Mouse (Mus musculus) heart, embryonic 16.5 days (tissue): ENCODE data around the gene Pcyt1a. TPM values are rescaled to one million over a fixed set of nuclear protein-coding genes. Genes with fewer than 3 reads are reported as not detected.
A peak's percentile ranks its signal among the peaks of the same experiment; 100 is the strongest.

Source experiments
- ATAC-seq: fragments of 200-750 bp; cut with Nextera tagmentation; replicated peaks from 2 replicates; pipeline ENCODE4 v1.8.0; 2017; ENCODE audit warnings: moderate number of reproducible peaks; ENCODE audit not compliant: insufficient read depth, low FRiP score; ENCODE audit errors: extremely low read depth
- H3K27ac ChIP-seq: fragments of 300-500 bp; sonication (generic); 2 replicates; pipeline ENCODE4 v1.5.1; 2014; ENCODE audit warnings: mild to moderate bottlenecking, low read length, control low read depth, moderate library complexity
- H3K27me3 ChIP-seq: fragments of 300-500 bp; sonication (generic); 2 replicates; pipeline ENCODE4 v1.6.1; 2014; ENCODE audit warnings: low read length, mixed read lengths; ENCODE audit not compliant: control insufficient read depth, insufficient read depth
- H3K36me3 ChIP-seq: fragments of 300-500 bp; sonication (generic); 2 replicates; pipeline ENCODE4 v1.6.1; 2014; ENCODE audit not compliant: control insufficient read depth, insufficient read depth
- H3K4me1 ChIP-seq: fragments of 300-500 bp; sonication (generic); 2 replicates; pipeline ENCODE4 v1.6.1; 2014; ENCODE audit warnings: low read length, mixed read lengths; ENCODE audit not compliant: control insufficient read depth, insufficient read depth
- H3K4me2 ChIP-seq: fragments of 300-500 bp; sonication (generic); 2 replicates; pipeline ENCODE4 v1.6.1; 2014; ENCODE audit warnings: low read depth, mild to moderate bottlenecking, control low read depth, low read length
- H3K4me3 ChIP-seq: fragments of 300-500 bp; sonication (generic); 2 replicates; pipeline ENCODE4 v1.5.1; 2014; ENCODE audit warnings: mild to moderate bottlenecking, control low read depth, low read length
- H3K9ac ChIP-seq: fragments of 300-500 bp; sonication (generic); 2 replicates; pipeline ENCODE4 v1.6.1; 2014; ENCODE audit warnings: low read length, control low read depth
- H3K9me3 ChIP-seq: fragments of 300-500 bp; sonication (generic); replicated peaks from 2 replicates; pipeline ENCODE4 v1.6.1; 2016; ENCODE audit warnings: low read length; ENCODE audit not compliant: control insufficient read depth
- WGBS: fragments of 180-500 bp; shearing (Covaris S2); extraction: QIAGEN DNeasy Blood & Tissue Kit; methylation state at CpG from one replicate; pipeline ENCODE4 v1.1.7; 2014; 5-methylcytosine and 5-hydroxymethylcytosine counted together
- polyA plus RNA-seq: library from polyadenylated mRNA; unstranded; fragments of >200 nt; fragmentation: Nextera tagmentation; extraction: Ambion mirVana; gene quantifications from 2 replicates; pipeline ENCODE4 v1.2.1, GENCODE M21; 2015

Gene Pcyt1a
- polyA plus RNA-seq, 1 experiment from 2014 or later: 38.8 TPM

DNA sequence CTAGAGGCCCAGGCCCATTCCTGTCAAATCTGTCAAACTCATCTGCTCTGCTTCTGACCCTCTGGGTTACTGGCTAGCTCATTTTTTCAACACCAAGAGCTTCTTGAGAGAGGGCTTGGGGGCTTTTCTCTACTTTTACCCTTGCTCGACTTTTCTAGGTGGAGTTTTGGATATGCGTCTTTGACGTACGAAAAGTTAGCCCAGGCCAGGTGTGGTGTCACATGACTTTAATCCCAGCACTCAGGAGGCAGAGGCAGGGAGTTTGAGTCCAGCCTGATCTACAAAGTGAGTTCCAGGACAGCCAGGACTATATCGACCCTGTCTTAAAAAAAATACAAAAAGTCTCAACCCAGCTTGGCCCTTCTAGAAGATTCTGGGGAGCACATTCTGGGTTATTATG is 77.3 kb downstream of the Pcyt1a start:
- H3K4me2 ChIP-seq: no peak overlapping the region
- H3K9me3 ChIP-seq: no peaks in the 10 kb centered on the region
- WGBS: 80% methylated on average over 5 of the region's 5 CpGs
- peaks cover 35% of the 10 kb centered on the region for H3K4me1 ChIP-seq
- no peak overlapping the region for H3K4me3 ChIP-seq
- no peak overlapping the region; the same call in 1 of the 2 replicates for H3K27ac ChIP-seq
- H3K27me3 ChIP-seq: no peaks in the 10 kb centered on the region
- no peaks in the 10 kb centered on the region for H3K36me3 ChIP-seq
- ATAC-seq: no peak
- no peak overlapping the region for H3K9ac ChIP-seq

DNA sequence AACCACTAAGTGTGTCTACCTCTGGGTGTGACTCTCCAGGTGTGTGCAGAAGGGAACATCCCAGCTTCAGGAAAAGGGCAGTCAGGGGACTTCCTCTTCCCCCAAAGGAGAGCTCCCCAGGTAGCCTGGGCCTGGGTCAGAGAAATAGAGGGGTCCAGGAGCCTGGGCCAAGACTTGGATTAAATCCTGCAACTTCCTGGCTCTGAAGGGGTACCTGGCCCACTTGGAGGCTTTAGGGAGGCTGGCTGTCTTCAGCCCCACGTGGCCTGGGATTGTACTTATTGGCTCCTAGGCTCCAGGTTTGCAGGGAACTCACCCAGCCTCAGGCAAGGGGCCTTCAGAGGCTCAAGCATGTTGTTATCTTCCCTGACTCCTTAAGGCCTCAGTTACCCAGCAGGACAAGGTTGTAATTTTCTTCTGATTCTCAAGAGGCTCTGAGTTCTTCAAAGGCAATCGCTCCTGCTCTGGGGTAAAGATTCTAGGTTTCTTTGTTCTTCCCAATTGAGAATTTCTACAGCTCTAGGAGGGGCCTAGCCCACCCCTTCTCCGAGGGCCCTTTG is 77.9 kb downstream of the Pcyt1a start:
- Histone ChIP-seq H3K27me3 (no peaks in the 10 kb centered on the region), H3K4me1 (peaks cover 35% of the 10 kb centered on the region), H3K27ac (peak overlapping the region; percentile 86), H3K9me3 (no peaks in the 10 kb centered on the region), H3K9ac (no peak overlapping the region), H3K4me3 (no peak overlapping the region), H3K4me2 (peak overlapping the region; percentile 11; the same call in 1 of the 2 replicates), H3K36me3 (no peaks in the 10 kb centered on the region)
- 42% methylated on average over 3 of the region's 3 CpGs for WGBS
- ATAC-seq: no peak

DNA sequence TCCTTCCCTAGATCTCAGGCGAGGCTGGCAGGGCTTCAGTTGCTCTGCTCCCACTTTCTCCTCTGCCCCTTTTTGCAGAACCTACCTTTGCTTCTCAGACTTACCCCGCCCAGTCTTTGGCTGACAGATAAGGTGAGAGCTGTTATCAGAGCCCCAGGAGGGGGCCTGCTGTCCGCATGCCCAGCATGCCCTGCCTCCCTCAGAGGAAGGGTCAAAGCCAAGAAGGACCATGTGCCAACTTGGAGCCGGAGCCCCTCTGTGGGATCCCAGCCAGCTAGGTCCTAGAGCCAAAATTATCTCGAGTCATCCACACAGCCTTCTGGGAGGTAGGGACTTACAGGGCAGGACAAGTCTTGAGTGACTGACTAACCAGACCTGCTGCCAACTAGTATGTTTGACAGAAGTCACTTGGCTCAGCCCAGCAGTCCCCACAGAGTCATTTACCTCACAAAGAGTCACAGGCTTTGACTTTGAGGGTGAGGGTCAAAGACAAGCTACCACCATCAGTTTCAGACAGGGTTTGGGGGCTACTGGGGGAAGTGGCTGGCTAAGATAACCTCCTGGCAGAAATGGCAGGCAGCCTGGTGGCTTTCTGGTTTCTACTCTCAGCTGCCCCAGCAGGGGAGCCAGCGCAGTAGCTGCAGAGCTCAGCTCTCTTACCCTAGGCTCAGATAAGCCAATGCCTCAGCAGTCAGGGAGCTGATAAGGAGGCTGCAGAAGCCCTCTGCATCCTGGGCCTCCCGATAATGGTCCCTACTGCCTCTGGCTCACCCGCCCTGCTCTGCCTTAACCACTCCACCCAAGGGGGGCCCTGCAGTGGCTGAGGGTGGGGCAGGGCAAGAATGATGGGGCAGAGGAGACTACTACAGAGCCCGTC is 78.6 kb downstream of the Pcyt1a start:
- no peak overlapping the region for H3K4me3 ChIP-seq
- peak overlapping the region; percentile 11; the same call in 1 of the 2 replicates for H3K4me2 ChIP-seq

GRCm38 (mm10) chr16:32510399-32511337 is 79.9 kb downstream of the Pcyt1a start:
- Histone ChIP-seq H3K36me3 (no peaks in the 10 kb centered on the region), H3K4me3 (no peak overlapping the region), H3K9ac (no peak overlapping the region), H3K27me3 (no peaks in the 10 kb centered on the region), H3K9me3 (no peaks in the 10 kb centered on the region), H3K27ac (peak overlapping the region; percentile 86), H3K4me1 (peaks cover 35% of the 10 kb centered on the region), H3K4me2 (no peak overlapping the region)
- no peak for ATAC-seq
- WGBS: 63% methylated on average over 18 of the region's 18 CpGs

More for the DNA sequence above, 78.6 kb downstream of the Pcyt1a start:
- peak overlapping the region; percentile 10; the same call in 1 of the 2 replicates for H3K9ac ChIP-seq
- WGBS: 22% methylated on average over 9 of the region's 9 CpGs
- H3K9me3 ChIP-seq: no peaks in the 10 kb centered on the region
- no peaks in the 10 kb centered on the region for H3K36me3 ChIP-seq
- ATAC-seq: peak; percentile 87
- H3K27ac ChIP-seq: peak overlapping the region; percentile 86
- H3K27me3 ChIP-seq: no peaks in the 10 kb centered on the region
- H3K4me1 ChIP-seq: peaks cover 35% of the 10 kb centered on the region

GRCm38 (mm10) chr16:32511338-32511734 is 80.6 kb downstream of the Pcyt1a start:
- no peak overlapping the region for H3K4me3 ChIP-seq
- H3K4me1 ChIP-seq: peaks cover 37% of the 10 kb centered on the region
- no peak overlapping the region for H3K27ac ChIP-seq
- H3K9ac ChIP-seq: no peak overlapping the region
- no peaks in the 10 kb centered on the region for H3K36me3 ChIP-seq
- no peak for ATAC-seq
- H3K4me2 ChIP-seq: no peak overlapping the region
- WGBS: 77% methylated on average over 3 of the region's 3 CpGs
- H3K9me3 ChIP-seq: no peaks in the 10 kb centered on the region
- no peaks in the 10 kb centered on the region for H3K27me3 ChIP-seq

- no peak overlapping the region for H3K27ac ChIP-seq
- no peak overlapping the region for H3K4me3 ChIP-seq
- 91% methylated on average over 8 of the region's 8 CpGs for WGBS
- no peak for ATAC-seq
- H3K4me1 ChIP-seq: peaks cover 37% of the 10 kb centered on the region
- no peaks in the 10 kb centered on the region for H3K9me3 ChIP-seq
- no peaks in the 10 kb centered on the region for H3K36me3 ChIP-seq
- no peak overlapping the region for H3K4me2 ChIP-seq
- H3K9ac ChIP-seq: no peak overlapping the region
- no peaks in the 10 kb centered on the region for H3K27me3 ChIP-seq
Measured at GRCm38 (mm10) chr16:32511827-32512490, 81.2 kb downstream of the Pcyt1a start.

- no peak for ATAC-seq
- Histone ChIP-seq H3K4me1 (peaks cover 33% of the 10 kb centered on the region), H3K27ac (no peak overlapping the region), H3K9me3 (no peaks in the 10 kb centered on the region), H3K36me3 (no peaks in the 10 kb centered on the region), H3K9ac (no peak overlapping the region; the same call in 1 of the 2 replicates), H3K4me2 (no peak overlapping the region), H3K27me3 (no peaks in the 10 kb centered on the region), H3K4me3 (no peak overlapping the region)
- 57% methylated on average over 3 of the region's 3 CpGs for WGBS
Measured at GRCm38 (mm10) chr16:32512921-32513320, 82.2 kb downstream of the Pcyt1a start.

DNA sequence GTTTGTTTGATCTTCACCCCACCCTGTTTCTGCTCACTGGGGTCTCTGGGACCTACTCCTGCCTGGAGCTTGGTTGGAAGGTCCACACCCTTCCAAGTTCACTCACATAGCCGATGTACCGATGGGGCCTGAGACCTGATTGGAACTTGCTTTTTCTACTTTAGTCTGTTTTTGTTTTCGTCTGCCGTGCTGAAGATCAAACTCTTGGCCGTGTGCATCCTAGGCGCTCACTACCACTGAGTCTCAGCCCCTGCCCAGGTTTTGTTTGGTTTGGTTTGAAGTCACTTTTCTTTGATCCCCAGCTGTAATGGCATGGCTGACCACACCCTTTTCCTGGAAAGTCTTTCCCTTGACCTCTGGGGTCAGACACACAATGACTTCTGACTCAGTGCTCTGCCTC is 82.7 kb downstream of the Pcyt1a start:
- Histone ChIP-seq H3K4me3 (no peak overlapping the region), H3K4me2 (no peak overlapping the region), H3K27me3 (no peaks in the 10 kb centered on the region), H3K36me3 (no peaks in the 10 kb centered on the region), H3K9ac (no peak overlapping the region), H3K27ac (no peak overlapping the region), H3K9me3 (no peaks in the 10 kb centered on the region), H3K4me1 (peaks cover 30% of the 10 kb centered on the region)
- WGBS: 83% methylated on average over 6 of the region's 6 CpGs
- no peak for ATAC-seq
